Mouse (Mus musculus) layer of hippocampus, adult 2 months (tissue): ENCODE results near the gene Clcn5. TPM values are rescaled to one million over a fixed set of nuclear protein-coding genes. Genes with fewer than 3 reads are reported as not detected.
A peak's percentile ranks its signal among the peaks of the same experiment; 100 is the strongest.

Source experiments
- DNase-seq, 2 experiments: peaks; one replicate each; pipeline ENCODE4 v3.0.0; 2022; ENCODE audit warnings: low spot score in 2 of 2
- H3K27ac ChIP-seq: fragments of 200-600 bp; 2 replicates; pipeline ENCODE4 v1.8.1; 2022
- H3K4me3 ChIP-seq: fragments of 200-600 bp; 2 replicates; pipeline ENCODE4 v1.8.1; 2022; ENCODE audit warnings: mild to moderate bottlenecking
- CTCF ChIP-seq: fragments of 200-600 bp; conservative IDR thresholded peaks from 2 replicates; pipeline ENCODE4 v1.8.1; 2022; ENCODE audit warnings: antibody characterized with exemption, mild to moderate bottlenecking, moderate library complexity
- microRNA-seq, 2 experiments: library from miRNA; unstranded; fragments of <30 nt; microRNA quantifications; one replicate each; pipeline ENCODE4 v1.2.0; 2021
- total RNA-seq, 2 experiments: library from RNA; stranded (reverse); gene quantifications; 2 replicates each; pipeline ENCODE4 v1.2.3; 2021

The Clcn5 gene
- total RNA-seq, 2 experiments from 2014 or later = 5.7 to 6.9 TPM

DNA sequence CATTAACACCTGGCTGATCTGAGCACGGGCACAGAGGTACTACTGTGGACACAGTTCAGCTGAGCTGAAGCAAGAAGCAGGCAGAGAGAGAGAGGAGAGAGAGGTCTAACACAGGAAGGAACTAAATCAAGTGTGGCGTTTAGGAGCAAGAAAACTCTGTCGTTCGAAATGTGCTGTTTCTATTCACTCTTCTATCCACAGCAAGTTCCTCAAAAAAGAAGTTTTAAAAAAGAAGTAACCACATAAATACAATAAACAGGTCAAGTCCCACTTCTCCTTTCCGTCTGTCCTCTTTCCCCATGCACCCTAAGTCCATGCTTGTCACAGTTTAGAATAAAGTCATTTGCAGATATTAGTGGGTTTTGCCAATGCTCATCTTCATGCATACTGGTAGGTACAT is 150.4 kb downstream of the Clcn5 start:
- no peak for DNase-seq
- no peak overlapping the region for H3K4me3 ChIP-seq
- no peak overlapping the region for H3K27ac ChIP-seq
- TF ChIP-seq CTCF = no peak

DNA sequence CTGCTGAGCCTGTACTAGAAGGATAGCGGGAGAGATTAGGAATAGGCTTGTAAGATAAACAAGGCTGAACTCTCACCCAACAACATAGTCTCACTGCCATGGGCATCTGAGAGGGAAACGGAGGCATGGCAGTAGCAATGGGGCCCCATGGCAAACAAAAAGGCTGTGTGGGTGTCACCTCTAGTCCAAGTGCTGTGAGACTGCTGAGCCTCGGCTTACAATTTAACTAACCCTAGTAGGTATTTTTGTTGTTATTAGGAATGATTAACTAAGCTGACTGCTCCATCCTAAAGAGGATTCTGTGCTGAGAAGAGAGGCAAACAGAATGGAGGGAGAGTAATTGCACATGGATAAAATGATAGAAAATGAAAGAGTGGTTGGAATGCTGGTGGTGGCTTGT is 161.2 kb downstream of the Clcn5 start:
- no peak for DNase-seq
- TF ChIP-seq CTCF = no peak
- no peak overlapping the region for H3K27ac ChIP-seq
- no peak overlapping the region for H3K4me3 ChIP-seq

DNA sequence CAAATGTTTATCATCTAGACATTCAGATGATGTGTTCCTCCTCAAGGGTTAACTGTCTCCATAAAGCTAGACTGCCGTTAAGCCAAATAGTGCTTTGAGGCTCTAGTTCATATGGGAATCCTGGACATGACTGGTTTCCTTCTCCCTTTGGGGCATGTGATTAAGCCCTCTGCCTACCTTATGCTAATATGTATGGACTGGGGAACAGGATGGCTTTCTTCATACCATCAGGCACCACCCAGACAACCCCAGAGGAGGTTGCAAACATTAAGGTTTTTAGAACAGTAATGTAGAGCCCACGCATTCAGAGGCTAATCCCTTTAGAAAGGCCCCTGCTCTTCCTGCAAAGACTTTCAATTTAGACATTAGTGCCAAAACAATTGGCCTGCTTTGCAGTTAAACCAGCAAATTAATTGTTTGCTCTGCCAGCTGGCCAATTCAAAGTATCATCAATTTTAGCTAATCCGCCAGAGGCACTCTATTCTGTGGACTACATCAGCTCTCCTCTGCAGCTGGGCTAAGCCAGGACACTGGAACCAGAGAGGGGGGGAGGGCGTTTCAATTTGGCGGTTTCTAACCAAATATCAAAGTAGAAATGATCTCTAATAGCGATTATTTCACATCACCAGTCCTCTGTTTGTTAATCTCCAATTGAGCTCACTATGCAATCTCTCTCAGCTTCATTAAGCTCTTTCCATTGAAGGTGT is 163.0 kb downstream of the Clcn5 start:
- no peak for TF ChIP-seq CTCF
- no peak for DNase-seq
- no peak overlapping the region for H3K4me3 ChIP-seq
- H3K27ac ChIP-seq = no peak overlapping the region

DNA sequence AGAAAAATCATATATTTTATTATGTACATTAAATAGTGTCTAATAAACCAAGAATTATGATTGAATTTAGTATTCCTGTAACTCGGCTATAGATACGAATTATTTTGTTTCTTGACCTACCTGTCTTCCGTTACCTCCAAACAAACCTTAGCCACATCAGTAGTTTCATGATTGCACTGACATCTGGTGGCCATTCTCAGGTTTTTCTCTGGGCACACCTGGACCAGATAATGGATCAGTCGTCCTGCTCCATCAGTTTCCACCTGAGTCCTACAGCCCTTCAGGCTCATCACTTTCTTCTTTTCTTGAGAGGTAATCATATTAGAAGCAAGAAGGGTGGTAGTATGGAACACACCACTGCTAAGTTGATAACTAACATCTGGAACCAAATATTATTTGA is 169.0 kb downstream of the Clcn5 start:
- no peak overlapping the region for H3K4me3 ChIP-seq
- no peak for DNase-seq
- peak; percentile 44 for TF ChIP-seq CTCF
- no peak overlapping the region for H3K27ac ChIP-seq

DNA sequence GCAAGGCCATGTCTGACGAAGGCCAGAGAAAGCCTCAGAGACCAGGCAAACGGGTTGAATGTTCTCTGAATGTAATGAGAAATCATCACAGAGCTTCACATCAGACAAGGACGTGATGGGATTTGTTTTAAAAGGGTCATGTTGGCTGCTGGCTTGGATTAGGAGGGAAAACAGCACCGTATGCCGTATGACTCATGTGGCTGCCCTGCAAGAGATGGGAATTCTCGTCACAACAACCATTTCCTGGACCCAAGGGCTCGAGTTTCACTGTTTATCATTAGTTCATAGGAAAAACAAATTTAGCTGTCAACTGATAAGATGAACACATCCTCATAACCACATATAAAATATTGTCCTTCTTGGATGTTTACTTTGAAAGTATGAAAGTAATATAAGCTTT is 173.0 kb downstream of the Clcn5 start:
- TF ChIP-seq CTCF = no peak
- Histone ChIP-seq H3K27ac (no peak overlapping the region), H3K4me3 (no peak overlapping the region)
- DNase-seq = no peak

DNA sequence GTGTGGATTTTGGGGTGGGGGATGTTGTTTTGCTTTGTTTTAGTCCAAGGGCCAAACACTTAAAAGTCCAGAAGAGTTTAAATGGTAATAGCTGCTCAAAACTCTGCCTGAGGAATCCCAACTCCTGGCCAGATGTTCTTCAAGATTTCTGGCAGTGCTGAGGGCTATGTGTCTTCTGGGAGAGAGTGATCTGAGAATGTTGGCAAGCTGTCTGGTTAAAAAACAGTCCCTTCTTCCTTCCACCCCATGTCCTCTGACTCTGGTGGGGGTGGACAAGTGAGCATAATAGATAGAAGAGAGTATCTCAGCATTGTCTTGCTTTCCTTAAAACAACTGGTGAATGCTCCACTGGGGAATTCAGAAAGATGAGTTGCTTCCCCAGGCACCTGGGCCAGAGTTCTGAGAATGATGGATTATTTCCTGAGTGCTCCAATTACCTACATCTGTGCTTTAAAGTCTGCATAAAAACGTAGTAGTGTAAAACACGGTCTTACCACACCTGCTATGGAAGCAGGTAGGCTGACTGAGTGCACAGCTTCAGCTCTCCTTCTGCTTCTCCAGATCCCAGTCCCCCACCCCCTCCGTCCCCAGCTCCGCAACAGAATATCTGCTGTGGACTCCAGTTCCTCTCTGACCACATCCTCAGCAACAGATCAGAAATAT is 197.4 kb downstream of the Clcn5 start:
- Histone ChIP-seq H3K4me3 (no peak overlapping the region), H3K27ac (no peak overlapping the region)
- no peak for TF ChIP-seq CTCF
- no peak for DNase-seq

DNA sequence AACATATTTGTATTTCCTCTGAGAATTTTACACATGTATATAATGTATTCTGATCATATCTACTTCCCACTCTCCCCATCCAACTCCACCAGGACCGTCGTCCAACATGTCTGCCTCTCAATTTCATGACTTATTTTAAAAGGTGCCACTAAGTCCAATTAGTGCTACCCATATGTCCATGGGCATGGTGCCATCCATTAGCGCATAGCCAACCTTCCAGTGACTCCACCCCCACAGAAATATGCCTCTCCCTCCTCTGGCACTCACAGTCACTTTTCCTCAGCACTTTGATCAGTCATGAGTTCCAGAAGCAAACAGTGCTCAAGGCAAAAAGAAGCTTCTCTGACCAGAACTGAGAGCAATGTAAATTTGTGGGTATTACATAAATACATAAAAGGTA is 204.3 kb downstream of the Clcn5 start:
- no peak overlapping the region for H3K4me3 ChIP-seq
- no peak overlapping the region for H3K27ac ChIP-seq
- no peak for TF ChIP-seq CTCF
- no peak for DNase-seq

Small RNA genes within 50 kb of the gene (microRNA-seq; reads per million reads assigned to microRNA genes)
- 192 to 290 reads per million in 2 experiments for gene Mir188
- gene Mir362 = 24.6 to 28.9 reads per million in 2 experiments
- 115 to 159 reads per million in 2 experiments for gene Mir500
- 249 to 450 reads per million in 2 experiments for gene Mir501
- 814 to 884 reads per million in 2 experiments for gene Mir532

Other genes with a start within 250 kb of the Clcn5 start
- gene Usp27x, start 56.5 kb upstream of the Clcn5 start, total RNA-seq = 10 to 100 TPM; 14.4 to 14.6 TPM